Mouse (Mus musculus) lung, postnatal 36 days (tissue): ENCODE measurements at regions not wholly inside any gene's neighbourhood (a gene's known extent, or its start where the extent isn't known, plus 50 kb on each side); places are given as distances from the start of the nearest gene placed in this dataset.

ENCODE experiments used
- DNase-seq: peaks from one replicate; pipeline ENCODE4 v3.0.0; 2022; ENCODE audit warnings: mixed read lengths

GRCm38 (mm10) chr12:25771856-25772255 lies 643.2 kb downstream of the Rnf144a start:
- no peak for DNase-seq

GRCm38 (mm10) chr12:25768644-25769043 lies 646.4 kb downstream of the Rnf144a start:
- DNase-seq: no peak

GRCm38 (mm10) chr12:25763061-25763460 lies 652.0 kb downstream of the Rnf144a start:
- no peak for DNase-seq

GRCm38 (mm10) chr12:25757014-25757413 lies 658.0 kb downstream of the Rnf144a start:
- DNase-seq: no peak

- DNase-seq: no peak
These were observed 636.9 kb upstream of the Id2 start for GRCm38 (mm10) chr12:25733801-25734200.

- DNase-seq: no peak
These were observed 628.8 kb upstream of the Id2 start for GRCm38 (mm10) chr12:25725774-25726173.

- DNase-seq: no peak
These were observed 614.2 kb upstream of the Id2 start for GRCm38 (mm10) chr12:25711186-25711585.

- no peak for DNase-seq
These were observed 606.1 kb upstream of the Id2 start for GRCm38 (mm10) chr12:25703023-25703400.

- no peak for DNase-seq
These were observed 605.5 kb upstream of the Id2 start for GRCm38 (mm10) chr12:25702176-25703022.

GRCm38 (mm10) chr12:25687063-25687462 lies 590.1 kb upstream of the Id2 start:
- DNase-seq: no peak

- no peak for DNase-seq
These were observed 579.7 kb upstream of the Id2 start for GRCm38 (mm10) chr12:25676631-25677030.

GRCm38 (mm10) chr12:25668336-25668735 lies 571.4 kb upstream of the Id2 start:
- no peak for DNase-seq

- DNase-seq: no peak
These were observed 557.5 kb upstream of the Id2 start for GRCm38 (mm10) chr12:25654456-25654855.

- DNase-seq: no peak
These were observed 553.3 kb upstream of the Id2 start for GRCm38 (mm10) chr12:25650237-25650636.

GRCm38 (mm10) chr12:25628081-25628480 lies 531.1 kb upstream of the Id2 start:
- DNase-seq: no peak

GRCm38 (mm10) chr12:25625858-25626257 lies 528.9 kb upstream of the Id2 start:
- DNase-seq: no peak

- DNase-seq: no peak
These were observed 526.5 kb upstream of the Id2 start for GRCm38 (mm10) chr12:25623449-25623848.

- no peak for DNase-seq
These were observed 524.2 kb upstream of the Id2 start for GRCm38 (mm10) chr12:25621142-25621541.

- no peak for DNase-seq
These were observed 520.6 kb upstream of the Id2 start for GRCm38 (mm10) chr12:25617521-25617920.

GRCm38 (mm10) chr12:25615377-25615776 lies 518.4 kb upstream of the Id2 start:
- no peak for DNase-seq

- no peak for DNase-seq
These were observed 516.5 kb upstream of the Id2 start for GRCm38 (mm10) chr12:25613473-25613872.

GRCm38 (mm10) chr12:25609045-25609444 lies 512.1 kb upstream of the Id2 start:
- peak; percentile 38 for DNase-seq

- peak; percentile 27 for DNase-seq
These were observed 508.5 kb upstream of the Id2 start for GRCm38 (mm10) chr12:25605396-25605795.

- DNase-seq: no peak
These were observed 493.3 kb upstream of the Id2 start for GRCm38 (mm10) chr12:25590262-25590661.

GRCm38 (mm10) chr12:25585746-25586145 lies 488.8 kb upstream of the Id2 start:
- DNase-seq: no peak
